In the genomic region with DNA sequence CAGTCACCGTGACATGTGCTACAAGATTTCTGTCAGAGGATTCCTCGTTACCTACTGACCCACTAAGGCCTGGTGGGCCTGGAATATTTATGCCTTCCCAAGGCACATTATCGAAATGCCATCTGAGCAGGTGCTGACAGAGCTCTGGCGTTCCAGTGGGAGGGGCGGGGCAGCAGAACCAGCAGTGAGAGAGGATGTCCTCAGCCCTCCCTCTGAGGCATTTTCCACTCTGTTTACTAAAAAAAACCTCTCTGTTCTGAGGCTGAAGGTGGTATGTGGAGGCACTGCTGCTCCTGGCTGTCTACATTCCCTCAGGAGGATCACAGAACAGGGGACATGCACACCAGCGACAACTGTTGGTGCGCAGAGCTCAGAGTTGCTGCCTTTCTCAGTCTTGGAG, we compare ENCODE assay signal across 10 mouse cellular contexts. TPM values are rescaled to one million over a fixed set of nuclear protein-coding genes. Genes with fewer than 3 reads are reported as not detected.
A peak's percentile ranks its signal among the peaks of the same experiment; 100 is the strongest.
DNase-seq lines count a peak whose midpoint lies in the region; ATAC-seq lines count a peak whose summit lies in the region.
"Had no signal": no experiment of that assay in that cellular context is flagged by ENCODE, and none has a peak within 500 bp of the region (broad histone marks: within the 10 kb centered on the region; RNA-seq: fewer than 3 reads in every experiment).

No protein-coding gene starts in this region.

- H3K9me3 ChIP-seq in hindbrain, embryonic 11.5 days (ENCODE audit: control insufficient read depth, low read length), result no peaks in the 10 kb centered on the region
- no peaks in the 10 kb centered on the region for H3K9me3 ChIP-seq in hindbrain, embryonic 16.5 days (ENCODE audit: control insufficient read depth, low read length)
- no peaks in the 10 kb centered on the region for H3K9me3 ChIP-seq in limb, embryonic 10.5 days (replicated peaks)
- H3K9me3 ChIP-seq: midbrain, embryonic 10.5 days had no signal

- no peak overlapping the region for H3K27ac ChIP-seq in hindbrain, embryonic 11.5 days (ENCODE audit: low read depth, low read length)
- no peak overlapping the region for H3K27ac ChIP-seq in hindbrain, embryonic 16.5 days (ENCODE audit: low read depth, low read length)
- H3K27ac ChIP-seq in limb, embryonic 10.5 days, result no peak overlapping the region; the same call in 1 of the 2 replicates
- H3K27ac ChIP-seq: liver, embryonic 14.5 days; midbrain, embryonic 10.5 days had no signal

- 0 out of 2 replicates have a peak, but pooled peaks cover 2% of the 10 kb centered on the region for H3K4me1 ChIP-seq in hindbrain, embryonic 11.5 days (replicated peaks; ENCODE audit: control insufficient read depth, insufficient read depth, low read length)
- peaks cover 5% of the 10 kb centered on the region for H3K4me1 ChIP-seq in hindbrain, embryonic 16.5 days (ENCODE audit: control insufficient read depth, insufficient read depth, low read depth, low read length)
- H3K4me1 ChIP-seq in limb, embryonic 10.5 days, result peaks cover 22% of the 10 kb centered on the region

- WGBS in hindbrain, embryonic 11.5 days, result 28% methylated on average over 7 of the region's 7 CpGs
- 37% methylated on average over 7 of the region's 7 CpGs for WGBS in hindbrain, embryonic 16.5 days
- 32% methylated on average over 7 of the region's 7 CpGs for WGBS in limb, embryonic 10.5 days

- H3K9ac ChIP-seq in hindbrain, embryonic 11.5 days (ENCODE audit: low read depth, low read length), result no peak overlapping the region
- no peak overlapping the region for H3K9ac ChIP-seq in hindbrain, embryonic 16.5 days (ENCODE audit: low read depth, low read length)
- H3K9ac ChIP-seq: liver, embryonic 14.5 days had no signal

- H3K36me3 ChIP-seq in hindbrain, embryonic 11.5 days (ENCODE audit: control insufficient read depth, insufficient read depth, low read length), result no peaks in the 10 kb centered on the region
- no peaks in the 10 kb centered on the region for H3K36me3 ChIP-seq in hindbrain, embryonic 16.5 days (ENCODE audit: control insufficient read depth, insufficient read depth, low read length)
- no peaks in the 10 kb centered on the region for H3K36me3 ChIP-seq in limb, embryonic 10.5 days
- H3K36me3 ChIP-seq: midbrain, embryonic 10.5 days had no signal

- DNase-seq in hindbrain, embryonic 11.5 days (ENCODE audit: low spot score), result no peak
- peak; percentile 18 for DNase-seq in 3T3-L1 (ENCODE audit: low read depth, low spot score)
- peak; percentile 37 for DNase-seq in embryo, embryonic 11 days
- DNase-seq in limb, embryonic 10.5 days (ENCODE audit: low spot score), result peak; percentile 35
- DNase-seq in gastrocnemius, postnatal 25 days, result no peak
- no peak for DNase-seq in cerebellum, postnatal 25 days
- DNase-seq in layer of hippocampus, postnatal 25 days (ENCODE audit: extremely low spot score in 1 of 2, low spot score in 1 of 2), result no peak

- peaks cover 2% of the 10 kb centered on the region for H3K27me3 ChIP-seq in hindbrain, embryonic 11.5 days (ENCODE audit: control insufficient read depth, insufficient read depth, low read length)
- H3K27me3 ChIP-seq in hindbrain, embryonic 16.5 days (replicated peaks; ENCODE audit: control insufficient read depth, insufficient read depth, low read length), result no peaks in the 10 kb centered on the region
- peaks cover 41% of the 10 kb centered on the region for H3K27me3 ChIP-seq in limb, embryonic 10.5 days (ENCODE audit: low read depth, poor library complexity, severe bottlenecking)

- ATAC-seq in hindbrain, embryonic 11.5 days (ENCODE audit: low FRiP score), result 0 out of 2 replicates have a peak, but pooled peaks have one; percentile 30
- no peak for ATAC-seq in hindbrain, embryonic 16.5 days

- no peak overlapping the region for H3K4me3 ChIP-seq in hindbrain, embryonic 11.5 days (ENCODE audit: low read depth, low read length)
- no peak overlapping the region for H3K4me3 ChIP-seq in hindbrain, embryonic 16.5 days (ENCODE audit: low read length)
- H3K4me3 ChIP-seq in limb, embryonic 10.5 days, result no peak overlapping the region

- H3K4me2 ChIP-seq in hindbrain, embryonic 11.5 days (replicated peaks; ENCODE audit: low read depth, low read length), result no peak overlapping the region
- no peak overlapping the region for H3K4me2 ChIP-seq in hindbrain, embryonic 16.5 days (ENCODE audit: low read length)

RNA-seq across cellular contexts. Expression of a gene that starts 1.1 kb away (rescaled TPM):
- polyA plus RNA-seq in hindbrain, embryonic 11.5 days (2014; fragmentation: Nextera tagmentation; extraction: Ambion mirVana), result 2.7 and 2.9 TPM in 2 replicates
- 0.99 and 1.5 TPM in 2 replicates for polyA plus RNA-seq in hindbrain, embryonic 16.5 days (2015; fragmentation: Nextera tagmentation; extraction: Ambion mirVana)
- 0.87 and 2.7 TPM in 2 replicates for polyA plus RNA-seq in limb, embryonic 10.5 days (2016; fragmentation: Nextera tagmentation; extraction: Ambion mirVana)
- 100 to 1,000 TPM; 225 to 248 TPM for total RNA-seq in gastrocnemius, postnatal 25 days (2021)
- 1 to 10 TPM; 2.8 to 3.3 TPM for total RNA-seq in layer of hippocampus, postnatal 25 days (2021)

RNA-seq across cellular contexts. Expression of a gene that starts 30.2 kb away (rescaled TPM):
- 25.2 and 27.1 TPM in 2 replicates for polyA plus RNA-seq in hindbrain, embryonic 11.5 days (2014; fragmentation: Nextera tagmentation; extraction: Ambion mirVana)
- polyA plus RNA-seq in hindbrain, embryonic 16.5 days (2015; fragmentation: Nextera tagmentation; extraction: Ambion mirVana), result 16.3 and 18.7 TPM in 2 replicates
- 12.5 and 19.4 TPM in 2 replicates for polyA plus RNA-seq in limb, embryonic 10.5 days (2016; fragmentation: Nextera tagmentation; extraction: Ambion mirVana)
- 10 to 100 TPM; 12.4 to 14.1 TPM for total RNA-seq in gastrocnemius, postnatal 25 days (2021)
- 10 to 100 TPM; 20.7 to 23.4 TPM for total RNA-seq in layer of hippocampus, postnatal 25 days (2021)

Comparison
In these comparisons a context has a peak if more than half of its experiments do, and no peak if none do; other contexts are left out.
1. DNase-seq: peak in 3T3-L1 (single experiment), embryo, embryonic 11 days (single experiment) and limb, embryonic 10.5 days (single experiment); none in hindbrain, embryonic 11.5 days (single experiment), gastrocnemius, postnatal 25 days (single experiment), cerebellum, postnatal 25 days (0 of 2) and layer of hippocampus, postnatal 25 days (0 of 2).